8 mouse cellular contexts compared by ENCODE assay signal in the genomic region with DNA sequence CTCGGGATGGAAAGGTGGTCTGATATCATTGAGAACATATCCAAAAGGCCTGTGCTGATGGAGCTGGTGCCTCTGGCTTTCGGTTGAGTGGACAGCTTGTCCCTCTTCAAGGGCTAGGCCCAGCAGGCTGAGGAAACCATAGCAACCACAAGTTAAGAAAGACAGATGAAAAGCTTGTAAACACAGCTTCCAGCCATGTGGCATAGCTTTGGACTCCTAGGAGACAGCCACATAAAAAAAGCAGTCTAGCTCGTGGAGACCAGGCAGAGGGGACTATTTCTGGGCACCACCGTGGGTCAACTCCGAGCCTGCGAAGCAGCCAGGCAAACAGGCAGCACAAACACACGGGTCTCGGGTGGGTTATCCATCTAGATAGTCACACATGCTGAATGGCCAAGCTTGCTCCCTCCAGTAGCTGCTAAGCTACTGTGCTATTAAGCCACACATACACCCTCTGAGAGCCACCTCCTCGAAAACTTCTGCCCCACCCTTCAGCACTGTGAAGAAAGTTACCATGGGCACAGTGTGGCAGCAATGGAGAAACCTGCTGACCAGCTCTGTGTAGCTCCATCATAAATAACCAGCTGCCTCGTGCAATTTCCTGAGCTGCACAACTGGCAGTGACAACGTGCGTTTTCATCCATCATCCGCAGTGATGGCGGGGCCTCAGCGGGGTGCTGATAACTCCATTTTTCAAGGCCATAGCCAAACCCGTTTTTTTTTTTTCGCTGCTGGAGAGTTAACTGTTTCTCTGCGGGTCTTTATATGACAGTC. TPM values are rescaled to one million over a fixed set of nuclear protein-coding genes. Genes with fewer than 3 reads are reported as not detected.
A peak's percentile ranks its signal among the peaks of the same experiment; 100 is the strongest.
DNase-seq lines count a peak whose midpoint lies in the region; ATAC-seq and TF ChIP-seq lines count a peak whose summit lies in the region.

No protein-coding gene starts in this region.

- H3K4me1 ChIP-seq in kidney, postnatal 0 days (replicated peaks; ENCODE audit: insufficient read depth, low read length): no peaks in the 10 kb centered on the region; the same call in 1 of the 2 replicates
- peaks cover 56% of the 10 kb centered on the region for H3K4me1 ChIP-seq in hindbrain, embryonic 14.5 days (replicated peaks; ENCODE audit: control insufficient read depth, insufficient read depth, low read length)
- peaks cover 29% of the 10 kb centered on the region for H3K4me1 ChIP-seq in limb, embryonic 15.5 days

- no peaks in the 10 kb centered on the region for H3K36me3 ChIP-seq in kidney, postnatal 0 days (ENCODE audit: insufficient read depth, low read length)
- H3K36me3 ChIP-seq in hindbrain, embryonic 14.5 days (replicated peaks; ENCODE audit: control insufficient read depth, insufficient read depth): no peaks in the 10 kb centered on the region
- H3K36me3 ChIP-seq in limb, embryonic 15.5 days: no peaks in the 10 kb centered on the region

- no peak overlapping the region for H3K27ac ChIP-seq in kidney, postnatal 0 days
- H3K27ac ChIP-seq in hindbrain, embryonic 14.5 days: peak overlapping the region; percentile 89
- no peak overlapping the region; the same call in 1 of the 2 replicates for H3K27ac ChIP-seq in limb, embryonic 15.5 days

- H3K27me3 ChIP-seq in kidney, postnatal 0 days (ENCODE audit: insufficient read depth, low read length): no peaks in the 10 kb centered on the region
- H3K27me3 ChIP-seq in hindbrain, embryonic 14.5 days (ENCODE audit: control insufficient read depth, insufficient read depth, low read length): no peaks in the 10 kb centered on the region
- no peaks in the 10 kb centered on the region for H3K27me3 ChIP-seq in limb, embryonic 15.5 days

- H3K4me2 ChIP-seq in kidney, postnatal 0 days (ENCODE audit: low read length): no peak overlapping the region
- peak overlapping the region; percentile 35 for H3K4me2 ChIP-seq in hindbrain, embryonic 14.5 days (replicated peaks)
- 0 out of 2 replicates have a peak overlapping the region, but pooled peaks have one; percentile 17 for H3K4me2 ChIP-seq in limb, embryonic 15.5 days

- no peak overlapping the region for H3K9ac ChIP-seq in kidney, postnatal 0 days (ENCODE audit: low read depth, low read length)
- H3K9ac ChIP-seq in hindbrain, embryonic 14.5 days: 0 out of 2 replicates have a peak overlapping the region, but pooled peaks have one; percentile 10
- H3K9ac ChIP-seq in limb, embryonic 15.5 days: no peak overlapping the region

- H3K4me3 ChIP-seq in kidney, postnatal 0 days (replicated peaks; ENCODE audit: low read depth, low read length): no peak overlapping the region
- no peak overlapping the region for H3K4me3 ChIP-seq in hindbrain, embryonic 14.5 days (replicated peaks; ENCODE audit: low read length)
- no peak overlapping the region for H3K4me3 ChIP-seq in limb, embryonic 15.5 days

- no peak for ATAC-seq in kidney, postnatal 0 days (replicated peaks; ENCODE audit: low FRiP score, low read depth)
- ATAC-seq in hindbrain, embryonic 14.5 days (ENCODE audit: low FRiP score): peak; percentile 83
- ATAC-seq in limb, embryonic 15.5 days (ENCODE audit: insufficient number of reproducible peaks, low FRiP score, low TSS enrichment, low read depth): no peak

- TF ChIP-seq CTCF in kidney, postnatal 0 days (IDR thresholded peaks at IDR 0.05; ENCODE audit: low read depth): no peak

- H3K9me3 ChIP-seq in kidney, postnatal 0 days (replicated peaks; ENCODE audit: low read length): no peaks in the 10 kb centered on the region
- no peaks in the 10 kb centered on the region for H3K9me3 ChIP-seq in hindbrain, embryonic 14.5 days (ENCODE audit: control insufficient read depth, low read length)
- H3K9me3 ChIP-seq in limb, embryonic 15.5 days: no peaks in the 10 kb centered on the region

- DNase-seq in kidney, postnatal 0 days (ENCODE audit: low spot score): peak; percentile 37
- no peak for DNase-seq in kidney, adult 9 months
- peak; percentile 73 for DNase-seq in embryo, embryonic 9.5 days (ENCODE audit: extremely low spot score)
- DNase-seq in hindbrain, embryonic 14.5 days (ENCODE audit: low spot score): peak; percentile 75
- DNase-seq in right cerebral cortex, adult 2 months (ENCODE audit: low spot score in 2 of 2): peak; percentile 42 to 59
- DNase-seq in spleen, postnatal 14 days (ENCODE audit: low spot score in 2 of 2): no peak
- DNase-seq in spleen, postnatal 4 days (ENCODE audit: low spot score in 2 of 2): no peak

- WGBS in kidney, postnatal 0 days: 37% methylated on average over 18 of the region's 18 CpGs
- 7% methylated on average over 18 of the region's 18 CpGs for WGBS in hindbrain, embryonic 14.5 days
- WGBS in limb, embryonic 15.5 days: 25% methylated on average over 18 of the region's 18 CpGs

RNA-seq across cellular contexts. Expression of gene Srgap3, which starts 26.0 kb away (rescaled TPM):
- polyA plus RNA-seq in kidney, postnatal 0 days (2015; fragmentation: Nextera tagmentation; extraction: Ambion mirVana): 2.1 and 2.3 TPM in 2 replicates
- 49.9 and 50.7 TPM in 2 replicates for polyA plus RNA-seq in hindbrain, embryonic 14.5 days (2014; fragmentation: Nextera tagmentation; extraction: Ambion mirVana)
- polyA plus RNA-seq in limb, embryonic 15.5 days (2015; fragmentation: Nextera tagmentation; extraction: Ambion mirVana): 5.1 and 6.0 TPM in 2 replicates

Comparison
In these comparisons a context has a peak if more than half of its experiments do, and no peak if none do; other contexts are left out.
1. DNase-seq: peak in kidney, postnatal 0 days (single experiment), embryo, embryonic 9.5 days (single experiment), hindbrain, embryonic 14.5 days (single experiment) and right cerebral cortex, adult 2 months (2 of 2); none in kidney, adult 9 months (single experiment), spleen, postnatal 14 days (0 of 2) and spleen, postnatal 4 days (0 of 2).